Mouse (Mus musculus) embryonic facial prominence, embryonic 11.5 days (tissue): Measurements from ENCODE around the gene Vcp. TPM values are rescaled to one million over a fixed set of nuclear protein-coding genes. Genes with fewer than 3 reads are reported as not detected.
A peak's percentile ranks its signal among the peaks of the same experiment; 100 is the strongest.
"Not testable (repeated sequence)": the region's sequence is repeated elsewhere in the genome, so short reads cannot be mapped to it uniquely, and the experiment has no call there.

ENCODE experiments used
- ATAC-seq: fragments of 200-750 bp; cut with Nextera tagmentation; replicated peaks from 2 replicates; pipeline ENCODE4 v1.8.0; 2017; ENCODE audit warnings: low read depth; ENCODE audit not compliant: insufficient number of reproducible peaks, low FRiP score, low TSS enrichment
- DNase-seq: peaks from one replicate; pipeline ENCODE4 v3.0.0-alpha.2; 2015; ENCODE audit warnings: low spot score
- H3K27ac ChIP-seq: fragments of 300-500 bp; sonication (generic); replicated peaks from 2 replicates; pipeline ENCODE4 v1.5.1; 2014; ENCODE audit warnings: mild to moderate bottlenecking, low read depth, low read length, control low read depth
- H3K27me3 ChIP-seq: fragments of 300-500 bp; sonication (generic); 2 replicates; pipeline ENCODE4 v1.6.1; 2014; ENCODE audit warnings: mild to moderate bottlenecking, low read length, moderate library complexity, mixed read lengths; ENCODE audit not compliant: control insufficient read depth, insufficient read depth
- H3K36me3 ChIP-seq: fragments of 300-500 bp; sonication (generic); replicated peaks from 2 replicates; pipeline ENCODE4 v1.6.1; 2014; ENCODE audit warnings: low read depth, mild to moderate bottlenecking, low read length, moderate library complexity, mixed read lengths; ENCODE audit not compliant: control insufficient read depth, insufficient read depth
- H3K4me1 ChIP-seq: fragments of 300-500 bp; sonication (generic); 2 replicates; pipeline ENCODE4 v1.6.1; 2014; ENCODE audit warnings: low read length, mixed read lengths; ENCODE audit not compliant: control insufficient read depth, insufficient read depth
- H3K4me2 ChIP-seq: fragments of 300-500 bp; sonication (generic); 2 replicates; pipeline ENCODE4 v1.6.1; 2014; ENCODE audit warnings: low read depth, mild to moderate bottlenecking, control low read depth, low read length, moderate library complexity
- H3K4me3 ChIP-seq: fragments of 300-500 bp; sonication (generic); 2 replicates; pipeline ENCODE4 v1.5.1; 2014; ENCODE audit warnings: low read depth, low read length, control low read depth
- H3K9ac ChIP-seq: fragments of 300-500 bp; sonication (generic); replicated peaks from 2 replicates; pipeline ENCODE4 v1.6.1; 2014; ENCODE audit warnings: mild to moderate bottlenecking, control low read depth, low read length
- H3K9me3 ChIP-seq: fragments of 300-500 bp; sonication (generic); replicated peaks from 2 replicates; pipeline ENCODE4 v1.6.1; 2016; ENCODE audit warnings: mild to moderate bottlenecking, low read length, inconsistent platforms, mixed read lengths; ENCODE audit not compliant: control insufficient read depth
- WGBS: fragments of 180-500 bp; shearing (Covaris S2); extraction: QIAGEN DNeasy Blood & Tissue Kit; methylation state at CpG from one replicate; pipeline ENCODE4 v1.1.7; 2014; 5-methylcytosine and 5-hydroxymethylcytosine counted together
- polyA plus RNA-seq: library from polyadenylated mRNA; unstranded; fragments of >200 nt; fragmentation: Nextera tagmentation; extraction: Ambion mirVana; gene quantifications from 2 replicates; pipeline ENCODE4 v1.2.1, GENCODE M21; 2014

The Vcp gene
- polyA plus RNA-seq, 1 experiment from 2014 or later = 688 TPM

DNA sequence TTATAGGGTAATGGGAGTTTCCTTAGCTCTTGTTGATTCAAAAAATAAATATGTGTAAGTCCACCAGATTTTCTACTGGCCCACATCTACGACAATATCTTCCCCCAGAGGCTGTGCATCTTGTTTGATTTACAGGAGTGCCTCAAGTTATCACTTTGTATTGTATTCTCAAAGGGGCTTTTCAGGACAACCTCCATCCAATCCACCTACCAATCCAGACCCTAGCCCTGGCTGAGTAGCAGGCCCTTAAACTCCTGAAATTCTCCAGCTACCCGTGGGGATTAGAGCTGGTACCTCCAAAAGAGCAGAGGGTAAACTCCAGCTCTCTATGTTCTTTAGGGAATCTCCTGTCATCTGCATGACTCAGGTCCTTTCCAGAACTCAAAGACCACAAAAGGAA is 2.3 kb downstream of the Vcp start:
- H3K9ac ChIP-seq = no peak overlapping the region

DNA sequence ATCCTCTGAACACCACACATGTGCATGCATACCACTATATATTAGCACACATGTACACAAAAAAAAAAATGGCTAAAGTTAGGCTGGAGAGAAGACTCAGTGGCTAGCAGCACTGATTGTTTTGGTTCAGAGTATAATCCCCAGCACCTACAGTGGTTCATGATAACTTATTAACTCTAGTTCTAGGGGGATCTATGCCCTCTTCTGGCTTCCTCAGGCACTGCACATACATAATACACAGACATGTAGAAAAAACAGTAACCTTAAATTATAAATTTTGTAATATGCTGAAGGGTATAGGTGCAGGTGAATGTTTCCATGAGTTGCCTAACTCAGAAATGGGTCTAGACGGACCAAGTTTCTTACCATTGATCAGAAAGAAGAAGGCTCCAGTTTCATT is 12.0 kb downstream of the Vcp start:
- DNase-seq (no peak), ATAC-seq (no peak)
- H3K27me3 ChIP-seq = no peaks in the 10 kb centered on the region
- no peak overlapping the region for H3K4me2 ChIP-seq
- WGBS = 83% methylated on average over 1 of the region's 1 CpGs
- no peak overlapping the region for H3K4me3 ChIP-seq
- H3K9me3 ChIP-seq = no peaks in the 10 kb centered on the region
- no peaks in the 10 kb centered on the region for H3K4me1 ChIP-seq
- peaks cover 21% of the 10 kb centered on the region for H3K36me3 ChIP-seq
- H3K9ac ChIP-seq = no peak overlapping the region
- no peak overlapping the region for H3K27ac ChIP-seq

More for the DNA sequence above, 2.3 kb downstream of the Vcp start:
- Histone ChIP-seq H3K36me3 (peaks cover 10% of the 10 kb centered on the region), H3K4me1 (no peaks in the 10 kb centered on the region), H3K27ac (no peak overlapping the region), H3K4me2 (no peak overlapping the region; the same call in 1 of the 2 replicates), H3K27me3 (no peaks in the 10 kb centered on the region), H3K4me3 (no peak overlapping the region), H3K9me3 (no peaks in the 10 kb centered on the region)
- ATAC-seq (no peak), DNase-seq (no peak)
- WGBS = 81% methylated on average over 2 of the region's 2 CpGs

GRCm38 (mm10) chr4:42980467-42980866 is 19.8 kb downstream of the Vcp start:
- WGBS = 93% methylated on average over 6 of the region's 8 CpGs
- H3K36me3 ChIP-seq, H3K9ac ChIP-seq, H3K27ac ChIP-seq, H3K27me3 ChIP-seq, ATAC-seq, H3K4me1 ChIP-seq, DNase-seq, H3K4me2 ChIP-seq, H3K4me3 ChIP-seq, H3K9me3 ChIP-seq: not testable (repeated sequence)

DNA sequence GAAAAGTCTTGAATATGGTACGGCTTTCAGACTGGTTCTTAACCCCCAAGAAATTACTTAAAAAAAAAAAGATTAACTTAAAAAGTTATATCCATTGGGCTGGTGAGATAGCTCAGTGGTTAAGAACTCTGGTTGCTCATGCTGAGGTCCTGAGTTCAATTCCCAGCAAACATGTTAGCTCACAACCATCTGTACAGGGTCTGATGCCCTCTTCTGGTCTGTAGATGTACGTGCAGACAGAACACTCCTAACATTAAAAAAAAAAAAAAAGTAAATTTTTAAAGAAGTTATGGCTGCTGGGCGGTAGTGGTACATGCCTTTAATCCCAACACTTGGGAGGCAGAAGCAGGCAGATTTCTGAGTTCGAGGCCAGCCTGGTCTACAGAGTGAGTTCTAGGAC is 22.2 kb downstream of the Vcp start:
- Histone ChIP-seq H3K4me2 (no peak overlapping the region), H3K36me3 (peaks cover 4% of the 10 kb centered on the region), H3K9me3 (no peaks in the 10 kb centered on the region), H3K9ac (no peak overlapping the region), H3K27ac (no peak overlapping the region), H3K4me3 (no peak overlapping the region), H3K4me1 (no peaks in the 10 kb centered on the region), H3K27me3 (no peaks in the 10 kb centered on the region)
- 89% methylated on average over 4 of the region's 4 CpGs for WGBS
- DNase-seq (no peak), ATAC-seq (no peak)

GRCm38 (mm10) chr4:42973868-42974267 is 26.4 kb downstream of the Vcp start:
- ATAC-seq (no peak), DNase-seq (no peak)
- Histone ChIP-seq H3K9ac (no peak overlapping the region), H3K36me3 (peaks cover 4% of the 10 kb centered on the region; the same call in 1 of the 2 replicates), H3K27ac (no peak overlapping the region), H3K4me1 (no peaks in the 10 kb centered on the region), H3K27me3 (no peaks in the 10 kb centered on the region), H3K4me2 (no peak overlapping the region), H3K9me3 (no peaks in the 10 kb centered on the region), H3K4me3 (no peak overlapping the region)
- 84% methylated on average over 5 of the region's 5 CpGs for WGBS

DNA sequence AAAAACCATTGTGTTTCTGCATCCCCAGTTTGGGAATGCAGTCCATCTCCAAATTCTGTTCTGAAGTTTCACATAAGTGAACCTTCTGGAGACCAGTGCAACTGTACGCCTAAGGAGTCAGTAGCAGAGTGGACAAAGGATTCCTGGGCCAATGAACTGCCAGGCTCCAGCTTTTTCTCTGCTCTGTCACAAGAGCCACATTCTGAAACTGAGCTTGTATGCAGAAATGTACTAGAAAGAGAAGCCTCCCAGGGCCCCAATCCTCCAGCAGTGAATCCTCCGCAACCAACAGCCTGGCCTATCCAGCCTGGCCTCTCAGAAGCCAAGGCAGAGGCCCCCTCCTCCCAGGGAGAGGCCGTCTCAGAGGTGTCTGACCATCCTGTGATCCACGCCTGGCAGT is 27.4 kb downstream of the Vcp start:
- H3K9ac ChIP-seq = no peak overlapping the region
- H3K4me3 ChIP-seq = no peak overlapping the region
- no peak for DNase-seq
- 75% methylated on average over 4 of the region's 4 CpGs for WGBS
- no peak for ATAC-seq
- no peak overlapping the region for H3K27ac ChIP-seq
- H3K4me1 ChIP-seq = no peaks in the 10 kb centered on the region
- H3K36me3 ChIP-seq = no peaks in the 10 kb centered on the region
- no peak overlapping the region for H3K4me2 ChIP-seq
- H3K27me3 ChIP-seq = no peaks in the 10 kb centered on the region
- no peaks in the 10 kb centered on the region for H3K9me3 ChIP-seq

GRCm38 (mm10) chr4:42969304-42969703 is 31.0 kb downstream of the Vcp start, which contains the start of gene 1700022I11Rik:
Gene 1700022I11Rik, plus strand, starts transcription at chr4:42969604.
- 91% methylated on average over 4 of the region's 4 CpGs for WGBS
- Histone ChIP-seq H3K27ac (no peak within 1 kb of the TSS), H3K27me3 (0 out of 2 replicates have a peak, but pooled peaks cover 2% of the 10 kb centered on the region), H3K4me3 (no peak within 1 kb of the TSS), H3K9me3 (no peaks in the 10 kb centered on the region), H3K4me2 (no peak within 1 kb of the TSS), H3K4me1 (no peaks in the 10 kb centered on the region), H3K9ac (no peak within 1 kb of the TSS), H3K36me3 (no peaks in the 10 kb centered on the region)
- ATAC-seq (no peak), DNase-seq (no peak)

DNA sequence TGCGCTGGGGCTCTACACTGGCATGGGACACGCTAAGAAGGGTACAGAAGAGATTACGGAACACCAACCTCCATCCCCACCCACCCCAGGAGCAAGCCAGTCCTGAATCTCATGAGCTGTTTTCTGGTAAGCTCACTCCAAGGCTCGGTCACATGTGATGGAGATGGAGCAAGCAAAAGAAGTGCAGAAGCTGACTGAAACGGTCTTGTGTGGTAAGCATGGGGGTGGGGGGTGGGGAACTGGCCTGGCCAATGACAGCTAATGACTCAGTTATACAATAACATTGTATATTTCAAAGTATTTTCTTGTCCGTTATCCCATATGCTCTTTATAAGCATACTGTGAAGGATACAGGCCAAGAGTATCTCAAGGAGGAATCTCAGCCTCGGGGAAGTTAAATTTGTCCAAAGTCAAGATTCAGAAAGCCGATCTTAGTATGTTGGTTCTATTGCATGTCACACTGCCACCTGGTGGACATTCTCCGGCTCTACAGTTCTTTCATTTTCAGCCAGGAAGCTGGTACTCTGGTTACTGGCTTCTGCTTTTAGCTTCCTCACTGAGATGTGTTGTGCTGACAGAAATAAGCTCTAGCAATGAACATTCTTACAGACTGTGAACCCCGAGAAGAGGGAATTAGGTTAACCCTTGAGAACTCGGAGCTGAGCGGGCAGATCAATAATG is 35.1 kb downstream of the Vcp start:
- no peak overlapping the region for H3K4me2 ChIP-seq
- no peak overlapping the region for H3K4me3 ChIP-seq
- H3K27me3 ChIP-seq = 0 out of 2 replicates have a peak, but pooled peaks cover 2% of the 10 kb centered on the region
- no peak overlapping the region for H3K27ac ChIP-seq
- no peaks in the 10 kb centered on the region for H3K36me3 ChIP-seq
- no peak for ATAC-seq
- peak; percentile 80 for DNase-seq
- no peak overlapping the region for H3K9ac ChIP-seq
- no peaks in the 10 kb centered on the region for H3K9me3 ChIP-seq
- 14% methylated on average over 12 of the region's 12 CpGs for WGBS
- H3K4me1 ChIP-seq = no peaks in the 10 kb centered on the region
